Mouse (Mus musculus) heart, embryonic 12.5 days (tissue): Measurements from ENCODE around the gene Fxyd3. TPM values are rescaled to one million over a fixed set of nuclear protein-coding genes. Genes with fewer than 3 reads are reported as not detected.
A peak's percentile ranks its signal among the peaks of the same experiment; 100 is the strongest.

ENCODE experiments used
- ATAC-seq: fragments of 200-750 bp; cut with Nextera tagmentation; 2 replicates; pipeline ENCODE4 v1.8.0; 2017; ENCODE audit warnings: moderate TSS enrichment, moderate library complexity; ENCODE audit not compliant: insufficient number of reproducible peaks, low FRiP score
- H3K27ac ChIP-seq: fragments of 300-500 bp; sonication (generic); 2 replicates; pipeline ENCODE4 v1.5.1; 2016; ENCODE audit warnings: mild to moderate bottlenecking, moderate library complexity; ENCODE audit not compliant: poor library complexity, severe bottlenecking
- H3K27me3 ChIP-seq: fragments of 300-500 bp; sonication (generic); replicated peaks from 2 replicates; pipeline ENCODE4 v1.6.1; 2016; ENCODE audit warnings: mild to moderate bottlenecking, moderate library complexity
- H3K36me3 ChIP-seq: fragments of 300-500 bp; sonication (generic); 2 replicates; pipeline ENCODE4 v1.6.1; 2016; ENCODE audit warnings: mild to moderate bottlenecking, moderate library complexity
- H3K4me1 ChIP-seq: fragments of 300-500 bp; sonication (generic); replicated peaks from 2 replicates; pipeline ENCODE4 v1.6.1; 2016; ENCODE audit warnings: mild to moderate bottlenecking
- H3K4me2 ChIP-seq: fragments of 300-500 bp; sonication (generic); 2 replicates; pipeline ENCODE4 v1.6.1; 2016; ENCODE audit warnings: mild to moderate bottlenecking, moderate library complexity
- H3K4me3 ChIP-seq: fragments of 300-500 bp; sonication (generic); 2 replicates; pipeline ENCODE4 v1.5.1; 2016; ENCODE audit warnings: mild to moderate bottlenecking
- H3K9ac ChIP-seq: fragments of 300-500 bp; sonication (generic); 2 replicates; pipeline ENCODE4 v1.6.1; 2016; ENCODE audit warnings: mild to moderate bottlenecking, moderate library complexity
- H3K9me3 ChIP-seq: fragments of 300-500 bp; sonication (generic); replicated peaks from 2 replicates; pipeline ENCODE4 v1.6.1; 2016; ENCODE audit warnings: mild to moderate bottlenecking, moderate library complexity
- WGBS: fragments of 180-500 bp; shearing (Covaris S2); methylation state at CpG from one replicate; pipeline ENCODE4 v1.1.7; 2016; 5-methylcytosine and 5-hydroxymethylcytosine counted together
- polyA plus RNA-seq: library from polyadenylated mRNA; unstranded; fragments of >200 nt; fragmentation: Nextera tagmentation; extraction: Ambion mirVana; gene quantifications from 2 replicates; pipeline ENCODE4 v1.2.1, GENCODE M21; 2016

The Fxyd3 gene
- 0.15 and 0.23 TPM in 2 replicates for polyA plus RNA-seq

DNA sequence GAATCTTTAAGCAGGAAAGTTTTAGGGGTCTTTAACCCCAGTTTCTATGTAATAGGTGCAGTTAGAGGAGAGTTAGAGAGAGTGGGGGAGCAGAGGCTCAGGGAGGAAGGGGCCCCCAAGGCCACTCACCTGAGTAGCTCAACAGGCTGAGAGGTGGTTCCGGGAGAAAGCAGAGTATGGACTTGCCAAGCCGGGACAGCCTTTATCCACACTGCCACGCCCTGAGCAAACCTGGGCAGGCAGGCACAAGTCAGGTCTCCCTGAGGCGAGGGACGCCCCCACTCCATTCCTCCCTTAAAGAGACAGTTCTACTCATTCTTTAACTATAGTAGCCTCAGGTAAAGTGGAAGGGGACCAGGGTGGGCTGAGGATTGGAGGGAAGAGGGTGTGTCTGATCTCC, at the start of gene Fxyd3:
Fxyd3 (minus strand) TSS at position 213 of the 400 bp plus-strand sequence.
- H3K27ac ChIP-seq = no peak within 1 kb of the TSS

DNA sequence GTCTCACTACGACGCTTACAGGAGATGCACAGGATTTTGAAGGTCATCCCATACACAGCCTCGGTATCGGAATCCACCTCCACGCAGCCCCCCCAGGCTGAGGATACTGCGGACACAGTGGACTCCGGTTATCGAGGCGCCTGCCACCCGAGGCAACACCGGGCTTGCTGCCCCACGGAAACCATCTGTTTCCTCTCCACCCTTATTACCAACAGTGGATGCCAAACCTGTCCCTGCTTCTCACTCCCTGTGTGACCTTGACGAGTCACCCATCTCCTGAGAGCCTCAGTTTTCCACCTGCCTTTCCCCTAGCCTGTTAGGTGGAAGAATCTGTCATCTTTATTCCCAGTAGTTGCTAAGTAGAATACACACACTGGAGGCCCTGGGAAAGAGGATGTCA, 48.6 kb upstream of the Fxyd3 start:
- Histone ChIP-seq H3K27me3 (peaks cover 22% of the 10 kb centered on the region), H3K36me3 (peaks cover 18% of the 10 kb centered on the region), H3K27ac (no peak overlapping the region), H3K9me3 (no peaks in the 10 kb centered on the region), H3K4me3 (no peak overlapping the region), H3K4me1 (peaks cover 24% of the 10 kb centered on the region), H3K9ac (no peak overlapping the region), H3K4me2 (no peak overlapping the region)
- 72% methylated on average over 13 of the region's 13 CpGs for WGBS
- no peak for ATAC-seq

More for the DNA sequence above, at the start of gene Fxyd3:
- 56% methylated on average over 5 of the region's 5 CpGs for whole genome bisulfite sequencing
- Histone ChIP-seq H3K4me3 (no peak within 1 kb of the TSS), H3K4me2 (no peak within 1 kb of the TSS), H3K9ac (no peak within 1 kb of the TSS), H3K27me3 (no peaks in the 10 kb centered on the region), H3K9me3 (peaks cover 4% of the 10 kb centered on the region), H3K4me1 (no peaks in the 10 kb centered on the region), H3K36me3 (no peaks in the 10 kb centered on the region)
- ATAC-seq = no peak

DNA sequence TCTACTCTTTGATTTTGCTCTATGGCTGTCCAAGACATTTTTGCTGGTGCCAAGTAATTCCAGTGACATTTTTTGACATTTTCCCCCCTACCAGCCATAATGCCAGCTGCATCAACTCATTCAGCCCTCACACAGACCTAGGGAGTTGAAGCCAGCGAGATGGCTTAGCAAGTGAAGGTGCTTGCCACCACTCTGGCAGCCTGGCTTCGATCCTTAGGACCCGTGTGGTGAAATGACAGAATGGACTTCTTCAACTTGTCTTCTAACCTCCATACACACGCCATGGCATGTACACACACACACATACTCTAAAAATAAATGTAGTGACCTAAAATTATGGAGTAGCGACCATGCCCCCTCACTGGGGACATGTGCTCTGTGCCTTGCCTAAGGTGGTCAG, 47.9 kb upstream of the Fxyd3 start:
- Histone ChIP-seq H3K27me3 (peaks cover 22% of the 10 kb centered on the region), H3K9me3 (no peaks in the 10 kb centered on the region), H3K4me3 (no peak overlapping the region), H3K4me1 (peaks cover 24% of the 10 kb centered on the region), H3K27ac (no peak overlapping the region), H3K4me2 (no peak overlapping the region), H3K36me3 (peaks cover 10% of the 10 kb centered on the region), H3K9ac (no peak overlapping the region)
- no peak for ATAC-seq
- 77% methylated on average over 5 of the region's 5 CpGs for WGBS

DNA sequence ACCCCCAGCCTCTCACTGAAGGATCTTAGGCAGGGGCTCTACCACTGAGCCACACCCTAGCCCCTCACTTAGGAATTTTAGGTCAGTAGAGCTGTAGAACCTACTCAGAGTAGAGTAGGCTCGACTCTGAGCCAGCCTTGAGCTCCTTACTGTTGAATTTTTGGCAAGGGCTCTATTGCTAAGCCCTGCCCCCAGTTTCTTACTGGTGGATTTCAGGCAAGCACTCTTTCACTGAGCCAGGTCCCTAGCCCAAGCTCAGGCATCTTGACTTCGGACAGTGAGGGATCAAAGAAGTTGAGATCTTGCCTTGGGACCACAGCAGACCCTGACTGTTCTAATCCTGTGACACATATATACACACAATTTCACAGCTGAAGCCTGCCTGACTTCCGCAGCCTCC, 47.2 kb upstream of the Fxyd3 start:
- Histone ChIP-seq H3K4me1 (peaks cover 24% of the 10 kb centered on the region), H3K27me3 (peaks cover 22% of the 10 kb centered on the region), H3K9ac (no peak overlapping the region), H3K36me3 (peaks cover 4% of the 10 kb centered on the region; the same call in 1 of the 2 replicates), H3K9me3 (no peaks in the 10 kb centered on the region), H3K4me3 (no peak overlapping the region), H3K4me2 (no peak overlapping the region), H3K27ac (no peak overlapping the region)
- WGBS = 82% methylated on average over 3 of the region's 3 CpGs
- no peak for ATAC-seq

DNA sequence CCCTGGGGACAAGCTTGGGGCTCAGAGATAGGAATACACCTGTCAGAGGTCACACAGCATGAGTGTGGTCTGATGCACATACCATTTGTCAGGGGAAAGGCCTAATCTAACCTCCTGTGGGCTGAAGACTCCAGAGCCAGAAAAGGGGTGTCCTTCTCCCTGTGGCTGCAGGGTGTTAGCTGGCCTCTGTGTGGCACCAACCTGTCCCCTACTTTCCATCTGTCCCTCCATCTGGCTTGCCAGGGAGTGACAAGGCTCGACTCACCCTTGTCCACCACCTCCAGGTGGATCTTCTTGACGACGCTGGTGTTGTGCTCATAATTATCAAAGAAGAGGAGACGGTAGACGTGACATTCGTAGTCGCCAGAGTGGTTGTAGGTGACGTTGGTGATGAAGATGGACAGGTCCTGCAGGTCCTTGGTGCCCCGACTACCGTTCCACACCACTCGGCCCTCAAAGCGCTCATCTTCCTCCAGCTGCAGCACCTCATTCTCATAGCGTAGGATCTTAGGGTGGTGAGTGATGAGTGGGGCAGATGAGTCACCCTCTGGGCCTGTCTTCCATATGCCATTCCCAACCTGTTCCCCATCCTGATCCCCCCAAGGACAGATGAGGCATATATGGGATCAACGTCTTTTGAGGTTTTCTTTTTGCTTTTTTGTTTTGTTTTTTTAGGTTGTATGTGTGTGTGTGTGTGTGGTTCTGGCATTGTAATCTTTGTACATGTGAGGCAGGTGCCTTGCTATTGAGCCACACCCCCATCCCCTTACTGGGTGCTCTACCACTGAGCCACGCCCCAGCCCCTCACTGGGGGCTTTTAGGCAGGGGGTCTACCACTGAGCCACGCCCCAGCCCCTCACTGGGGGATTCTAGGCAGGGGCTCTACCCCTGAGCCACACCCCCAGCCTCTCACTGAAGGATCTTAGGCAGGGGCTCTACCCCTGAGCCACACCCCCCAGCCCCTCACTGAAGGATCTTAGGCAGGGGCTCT, 46.4 kb upstream of the Fxyd3 start:
- Histone ChIP-seq H3K4me3 (no peak overlapping the region), H3K9me3 (no peaks in the 10 kb centered on the region), H3K36me3 (no peaks in the 10 kb centered on the region), H3K27ac (no peak overlapping the region), H3K4me1 (peaks cover 16% of the 10 kb centered on the region), H3K4me2 (no peak overlapping the region), H3K9ac (no peak overlapping the region), H3K27me3 (peaks cover 22% of the 10 kb centered on the region)
- 85% methylated on average over 16 of the region's 16 CpGs for WGBS
- ATAC-seq = no peak

DNA sequence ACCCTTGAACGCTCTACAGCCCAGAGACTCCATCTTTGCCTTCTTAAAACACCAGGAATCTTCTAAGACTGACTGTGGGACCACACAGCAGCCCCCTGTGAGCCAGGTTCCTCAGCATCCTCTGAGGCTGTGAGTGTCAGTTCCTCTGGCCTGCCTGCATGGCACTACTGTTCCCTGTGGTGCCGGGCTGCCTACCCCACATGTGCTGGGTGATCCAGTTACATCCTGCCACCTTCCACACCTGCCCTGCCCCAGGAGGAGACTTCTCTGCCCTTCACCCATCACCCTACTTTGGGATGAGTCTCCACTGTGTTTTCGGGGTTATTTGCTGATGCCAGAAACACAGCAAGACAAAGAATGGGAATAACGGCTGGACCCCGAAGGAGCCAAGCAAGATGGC, 43.1 kb upstream of the Fxyd3 start:
- H3K36me3 ChIP-seq = no peaks in the 10 kb centered on the region
- no peak for ATAC-seq
- 0 out of 2 replicates have a peak, but pooled peaks cover 7% of the 10 kb centered on the region for H3K27me3 ChIP-seq
- no peak overlapping the region for H3K4me2 ChIP-seq
- peaks cover 24% of the 10 kb centered on the region for H3K4me1 ChIP-seq
- no peaks in the 10 kb centered on the region for H3K9me3 ChIP-seq
- 85% methylated on average over 5 of the region's 5 CpGs for WGBS
- no peak overlapping the region for H3K27ac ChIP-seq
- H3K9ac ChIP-seq = no peak overlapping the region
- H3K4me3 ChIP-seq = no peak overlapping the region

DNA sequence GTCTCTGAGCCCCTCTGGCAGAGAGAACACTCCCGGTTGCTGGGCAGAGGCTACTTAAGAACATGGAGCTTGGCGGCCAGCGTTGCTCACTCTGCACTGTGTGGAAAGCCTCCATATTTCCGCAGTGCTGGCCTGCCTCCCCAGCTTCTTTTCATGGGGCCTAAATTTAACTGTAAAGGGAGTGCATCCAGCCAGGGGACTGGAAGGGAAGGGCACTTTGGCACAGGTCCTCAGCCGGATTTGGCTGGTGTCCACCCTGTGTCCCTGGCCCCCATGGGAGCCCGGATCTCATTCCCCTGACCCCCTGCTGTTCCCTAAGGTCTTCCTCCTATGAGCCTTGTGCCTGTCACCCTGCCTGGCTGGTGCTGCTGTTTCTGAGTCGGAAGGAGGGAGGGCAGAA, 42.0 kb upstream of the Fxyd3 start:
- Histone ChIP-seq H3K9ac (no peak overlapping the region), H3K27me3 (0 out of 2 replicates have a peak, but pooled peaks cover 6% of the 10 kb centered on the region), H3K9me3 (no peaks in the 10 kb centered on the region), H3K4me1 (peaks cover 26% of the 10 kb centered on the region), H3K36me3 (no peaks in the 10 kb centered on the region), H3K27ac (no peak overlapping the region), H3K4me3 (no peak overlapping the region), H3K4me2 (no peak overlapping the region)
- ATAC-seq = no peak
- 74% methylated on average over 7 of the region's 7 CpGs for WGBS

DNA sequence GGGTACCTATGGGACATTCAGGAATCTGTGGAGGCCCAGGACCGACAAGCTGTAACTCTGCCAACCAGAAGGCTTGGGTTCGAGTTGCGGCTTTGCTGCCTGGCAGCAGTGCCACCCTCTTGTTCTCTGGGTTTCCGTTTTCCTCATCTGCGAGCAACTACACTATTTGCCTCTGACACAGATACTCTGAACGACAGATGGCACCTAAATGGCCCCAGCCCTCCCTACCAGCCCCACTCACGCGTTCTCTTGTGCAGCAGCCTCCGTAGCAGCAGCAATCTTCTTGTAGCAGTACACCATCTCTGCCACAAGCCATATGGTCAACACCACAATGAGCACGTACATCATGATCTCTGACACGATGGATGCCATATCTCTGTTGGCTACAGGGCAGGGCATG, 41.0 kb upstream of the Fxyd3 start:
- H3K9me3 ChIP-seq = no peaks in the 10 kb centered on the region
- peaks cover 26% of the 10 kb centered on the region for H3K4me1 ChIP-seq
- 0 out of 2 replicates have a peak, but pooled peaks cover 6% of the 10 kb centered on the region for H3K27me3 ChIP-seq
- WGBS = 85% methylated on average over 11 of the region's 11 CpGs
- ATAC-seq = no peak
- no peak overlapping the region for H3K4me2 ChIP-seq
- H3K9ac ChIP-seq = no peak overlapping the region
- no peak overlapping the region for H3K27ac ChIP-seq
- H3K4me3 ChIP-seq = no peak overlapping the region
- no peaks in the 10 kb centered on the region for H3K36me3 ChIP-seq

DNA sequence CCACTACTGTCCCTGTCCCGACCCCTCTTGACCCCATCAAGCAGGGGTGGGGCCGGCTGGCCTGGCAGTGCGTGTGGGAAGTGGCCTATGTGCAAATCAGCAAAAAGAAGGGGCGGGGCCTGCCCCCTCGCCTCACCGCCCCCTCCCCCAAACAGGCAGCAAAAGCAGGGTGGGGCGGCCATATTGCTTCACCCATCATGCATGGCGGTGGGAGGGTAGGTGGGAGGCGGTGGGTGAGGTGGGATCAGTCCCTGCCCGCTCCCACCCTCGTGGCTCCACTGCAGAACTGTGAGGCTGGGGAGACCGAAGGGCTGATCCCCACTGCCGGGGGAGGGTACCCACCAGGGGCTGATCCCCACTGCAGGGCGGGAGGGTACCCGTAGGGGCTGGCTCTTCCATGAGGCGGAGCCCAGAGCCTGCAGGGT, 40.2 kb upstream of the Fxyd3 start:
- Histone ChIP-seq H3K4me2 (no peak overlapping the region), H3K4me3 (no peak overlapping the region), H3K9ac (no peak overlapping the region), H3K27me3 (0 out of 2 replicates have a peak, but pooled peaks cover 6% of the 10 kb centered on the region), H3K4me1 (peaks cover 32% of the 10 kb centered on the region), H3K36me3 (no peaks in the 10 kb centered on the region), H3K9me3 (no peaks in the 10 kb centered on the region), H3K27ac (peak overlapping the region; percentile 74; the same call in 1 of the 2 replicates)
- peak; percentile 33; the same call in 1 of the 2 replicates for ATAC-seq
- 38% methylated on average over 16 of the region's 16 CpGs for WGBS

DNA sequence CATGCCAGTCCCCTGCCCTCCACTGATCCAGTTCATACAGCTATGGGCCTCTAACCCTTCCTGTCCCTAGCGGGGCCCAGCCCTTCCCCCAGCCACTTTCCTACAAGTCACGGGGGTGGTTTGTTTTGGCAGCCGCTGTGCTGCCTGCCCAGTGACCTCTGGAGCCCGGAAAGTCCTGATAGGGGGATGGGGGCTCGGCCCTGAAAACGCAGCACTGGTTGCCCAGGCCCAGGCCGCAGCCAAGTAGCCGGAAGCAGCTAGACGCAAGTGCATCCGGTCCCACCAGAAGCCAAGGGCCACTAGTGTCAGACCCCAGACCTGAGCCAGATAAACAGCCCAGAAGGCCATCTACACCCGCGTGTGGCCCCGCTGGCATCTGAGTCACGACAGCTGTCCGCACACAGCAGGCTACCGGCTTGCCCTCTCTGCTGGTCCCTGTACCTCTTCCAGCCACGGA, 39.1 kb upstream of the Fxyd3 start:
- Histone ChIP-seq H3K27ac (peak overlapping the region; percentile 74), H3K4me3 (no peak overlapping the region), H3K9me3 (no peaks in the 10 kb centered on the region), H3K36me3 (no peaks in the 10 kb centered on the region), H3K4me2 (peak overlapping the region; percentile 44), H3K27me3 (0 out of 2 replicates have a peak, but pooled peaks cover 6% of the 10 kb centered on the region), H3K9ac (no peak overlapping the region), H3K4me1 (peaks cover 39% of the 10 kb centered on the region)
- ATAC-seq = peak; percentile 82
- WGBS = 11% methylated on average over 17 of the region's 17 CpGs

DNA sequence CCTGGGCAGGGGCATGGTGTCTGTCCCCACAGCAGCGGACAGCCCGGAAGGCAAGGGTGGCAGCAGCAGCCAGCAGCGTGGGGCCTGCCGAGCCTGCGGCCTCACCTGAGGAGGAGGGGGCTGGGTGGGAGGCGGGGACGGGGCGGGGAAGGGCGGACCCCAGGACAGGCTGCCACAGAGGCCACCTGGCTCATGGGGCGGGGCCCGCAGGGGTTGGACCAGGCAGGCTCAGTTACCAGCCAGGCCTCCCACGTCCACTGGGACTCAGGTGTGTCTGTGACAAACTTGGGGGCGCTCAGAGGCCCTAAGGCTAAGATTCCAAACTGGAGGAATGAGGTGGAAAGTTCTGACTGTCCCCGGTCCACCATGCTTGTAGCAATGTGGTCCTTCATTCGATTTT, 38.7 kb upstream of the Fxyd3 start, which contains the start of gene Hpn:
Hpn (minus strand) TSS at position 109 of the 400 bp plus-strand sequence.
- Histone ChIP-seq H3K27me3 (0 out of 2 replicates have a peak, but pooled peaks cover 6% of the 10 kb centered on the region), H3K4me3 (no peak within 1 kb of the TSS), H3K9ac (peak within 1 kb of the TSS; percentile 48; the same call in 1 of the 2 replicates), H3K36me3 (no peaks in the 10 kb centered on the region), H3K27ac (peak within 1 kb of the TSS; percentile 74), H3K9me3 (no peaks in the 10 kb centered on the region), H3K4me2 (peak within 1 kb of the TSS; percentile 44), H3K4me1 (peaks cover 39% of the 10 kb centered on the region)
- WGBS = 16% methylated on average over 15 of the region's 15 CpGs
- ATAC-seq = peak; percentile 27
